Mouse (Mus musculus) E14TG2a.4 (cell line): ENCODE data around the gene Hhip.

ENCODE experiments used
- CTCF ChIP-seq: conservative IDR thresholded peaks from 2 replicates; pipeline ENCODE4 v1.5.1; 2014; ENCODE audit warnings: low read length
- NANOG ChIP-seq: IDR thresholded peaks from 2 replicates; pipeline ENCODE4 v1.6.1; 2014; ENCODE audit warnings: borderline replicate concordance, low read length, mixed read lengths

GRCm38 (mm10) chr8:79995075-79995474, 62.7 kb downstream of the Hhip start:
- no peak for TF ChIP-seq CTCF
- TF ChIP-seq NANOG: no peak
